Mouse (Mus musculus) embryonic stem cell, embryonic (primary cell): ENCODE measurements around the gene Etv6.
"Not testable (repeated sequence)": the region's sequence is repeated elsewhere in the genome, so short reads cannot be mapped to it uniquely, and the experiment has no call there.

Experiments used
- CTCF ChIA-PET, 4 experiments: fragments of 300-600 bp in 2 of 4; fragments of 350-600 bp in 2 of 4; sonication (Branson Sonifier 250); formaldehyde crosslinking; loops; one replicate each; lab custom pipeline; 2022; ENCODE audit warnings: inconsistent platforms in 2 of 4; lab: Charles Lee
- POLR2A ChIA-PET, 4 experiments: fragments of 300-600 bp in 2 of 4; fragments of 350-600 bp in 2 of 4; sonication (Branson Sonifier 250); formaldehyde crosslinking; loops; one replicate each; lab custom pipeline; 2022; ENCODE audit warnings: antibody characterized with exemption in 4 of 4, inconsistent platforms in 1 of 4; lab: Charles Lee

Gene Etv6

GRCm38 (mm10) chr6:134035490-134036405 is at the start of gene Etv6:
Gene Etv6, plus strand, starts transcription at chr6:134035700.
- CTCF ChIA-PET: interaction anchor here in 2 of 4 experiments (0.6 to 1.2 kb wide), 3 partner anchors 11 to 1254 kb away, joined by 3 to 4 read pairs (median 4); no protein-coding TSS in a partner anchor
- POLR2A ChIA-PET: interaction anchor here (0.5 to 3.9 kb wide), 35 partner anchors 8 to 893 kb away, joined by 3 to 37 read pairs (median 4); no protein-coding TSS in a partner anchor

GRCm38 (mm10) chr6:133986161-133986560 is 49.3 kb upstream of the Etv6 start:
- ChIA-PET CTCF (interaction anchor here in 2 of 4 experiments (0.5 to 0.7 kb wide), 2 partner anchors 32 to 571 kb away, joined by 3 to 7 read pairs; no protein-coding TSS in a partner anchor), POLR2A (interaction anchor here in 1 of 4 experiments (0.5 to 2.2 kb wide), 6 partner anchors 14 to 689 kb away, joined by 3 to 6 read pairs (median 3); no protein-coding TSS in a partner anchor)

GRCm38 (mm10) chr6:133987068-133987591 is 48.4 kb upstream of the Etv6 start:
- CTCF ChIA-PET: no interaction called here
- POLR2A ChIA-PET: interaction anchor here in 2 of 4 experiments (0.8 to 2.2 kb wide), 5 partner anchors 15 to 261 kb away, joined by 3 to 6 read pairs (median 3); no protein-coding TSS in a partner anchor

GRCm38 (mm10) chr6:133988011-133988410 is 47.5 kb upstream of the Etv6 start:
- CTCF ChIA-PET: no interaction called here
- POLR2A ChIA-PET: interaction anchor here in 1 of 4 experiments (1.0 to 1.6 kb wide), 3 partner anchors 25 to 45 kb away, joined by 3 to 6 read pairs (median 4); no protein-coding TSS in a partner anchor

- ChIA-PET POLR2A (interaction anchor here in 2 of 4 experiments (0.6 to 1.4 kb wide), 2 partner anchors 37 to 147 kb away, joined by 4 to 5 read pairs; partner anchors contain the start of gene Etv6 (in 1 of the 2)), CTCF (interaction anchor here in 1 of 4 experiments (0.6 kb wide), 1 partner anchor 392 kb away, joined by 3 read pairs; no protein-coding TSS in a partner anchor)
These were observed 38.0 kb upstream of the Etv6 start for GRCm38 (mm10) chr6:133997461-133997860.

- CTCF ChIA-PET: interaction anchor here in 1 of 4 experiments (0.6 kb wide), 1 partner anchor 391 kb away, joined by 3 read pairs; no protein-coding TSS in a partner anchor
These were observed 37.6 kb upstream of the Etv6 start for GRCm38 (mm10) chr6:133997935-133998334.

GRCm38 (mm10) chr6:134014488-134015110 is 20.9 kb upstream of the Etv6 start:
- CTCF ChIA-PET, POLR2A ChIA-PET: not testable (repeated sequence)

More at GRCm38 (mm10) chr6:133997935-133998334, 37.6 kb upstream of the Etv6 start:
- POLR2A ChIA-PET: interaction anchor here in 1 of 4 experiments (0.6 kb wide), 1 partner anchor 146 kb away, joined by 5 read pairs; no protein-coding TSS in a partner anchor

- POLR2A ChIA-PET: interaction anchor here in 1 of 4 experiments (0.6 kb wide), 1 partner anchor 24 kb away, joined by 9 read pairs; no protein-coding TSS in a partner anchor
- CTCF ChIA-PET: no interaction called here
These were observed 16.7 kb upstream of the Etv6 start for GRCm38 (mm10) chr6:134018807-134019206.

- ChIA-PET POLR2A (interaction anchor here in 1 of 4 experiments (0.9 to 1.3 kb wide), 3 partner anchors 12 to 25 kb away, joined by 3 read pairs; no protein-coding TSS in a partner anchor), CTCF (no interaction called here)
These were observed 14.7 kb upstream of the Etv6 start for GRCm38 (mm10) chr6:134020821-134021220.

GRCm38 (mm10) chr6:134026264-134026663 is 9.2 kb upstream of the Etv6 start:
- CTCF ChIA-PET: interaction anchor here in 2 of 4 experiments (0.5 to 0.6 kb wide), 2 partner anchors 237 to 277 kb away, joined by 3 read pairs; no protein-coding TSS in a partner anchor
- POLR2A ChIA-PET: interaction anchor here in 2 of 4 experiments (0.6 to 1.0 kb wide), 3 partner anchors 12 to 20 kb away, joined by 3 to 5 read pairs (median 4); no protein-coding TSS in a partner anchor

GRCm38 (mm10) chr6:134027022-134027421 is 8.5 kb upstream of the Etv6 start:
- ChIA-PET CTCF (interaction anchor here in 1 of 4 experiments (0.6 kb wide), 1 partner anchor 236 kb away, joined by 3 read pairs; no protein-coding TSS in a partner anchor), POLR2A (interaction anchor here in 1 of 4 experiments (0.6 to 1.0 kb wide), 3 partner anchors 8 to 19 kb away, joined by 3 to 5 read pairs (median 4); partner anchors contain the start of gene Etv6)

- CTCF ChIA-PET: interaction anchor here in 1 of 4 experiments (0.6 kb wide), 1 partner anchor 609 kb away, joined by 4 read pairs; no protein-coding TSS in a partner anchor
- POLR2A ChIA-PET: interaction anchor here in 1 of 4 experiments (0.9 to 1.5 kb wide), 5 partner anchors 10 to 68 kb away, joined by 3 to 6 read pairs (median 3); no protein-coding TSS in a partner anchor
These were observed 3.0 kb upstream of the Etv6 start for GRCm38 (mm10) chr6:134032451-134032850.

GRCm38 (mm10) chr6:134034436-134034835 is 1.1 kb upstream of the Etv6 start:
- ChIA-PET CTCF (interaction anchor here in 1 of 4 experiments (0.7 kb wide), 1 partner anchor 645 kb away, joined by 3 read pairs; no protein-coding TSS in a partner anchor), POLR2A (interaction anchor here (0.6 to 3.9 kb wide), 33 partner anchors 11 to 405 kb away, joined by 3 to 37 read pairs (median 3); no protein-coding TSS in a partner anchor)

- ChIA-PET CTCF (interaction anchor here in 3 of 4 experiments (0.7 to 1.2 kb wide), 3 partner anchors 10 to 1253 kb away, joined by 3 to 4 read pairs (median 3); no protein-coding TSS in a partner anchor), POLR2A (interaction anchor here (0.5 to 3.9 kb wide), 39 partner anchors 8 to 404 kb away, joined by 3 to 37 read pairs (median 3); no protein-coding TSS in a partner anchor)
These were observed 503 bp upstream of the Etv6 start for GRCm38 (mm10) chr6:134034904-134035489.

- POLR2A ChIA-PET: interaction anchor here (1.2 to 3.9 kb wide), 6 partner anchors 10 to 64 kb away, joined by 3 to 37 read pairs (median 10); no protein-coding TSS in a partner anchor
- CTCF ChIA-PET: no interaction called here
These were observed 1.0 kb downstream of the Etv6 start for GRCm38 (mm10) chr6:134036491-134036911.

- CTCF ChIA-PET: no interaction called here
- POLR2A ChIA-PET: interaction anchor here in 3 of 4 experiments (1.4 to 3.9 kb wide), 3 partner anchors 10 to 53 kb away, joined by 5 to 37 read pairs (median 9); no protein-coding TSS in a partner anchor
These were observed 1.5 kb downstream of the Etv6 start for GRCm38 (mm10) chr6:134036951-134037431.
